ENCODE assay signal across 14 mouse cellular contexts in genomic region chr4:116624831-116625230, GRCm38 (mm10). TPM values are rescaled to one million over a fixed set of nuclear protein-coding genes. Genes with fewer than 3 reads are reported as not detected.
DNase-seq lines count a peak whose midpoint lies in the region; ATAC-seq and TF ChIP-seq lines count a peak whose summit lies in the region.
"Had no signal": no experiment of that assay in that cellular context is flagged by ENCODE, and none has a peak within 500 bp of the region (broad histone marks: within the 10 kb centered on the region; RNA-seq: fewer than 3 reads in every experiment).

No protein-coding gene starts in this region.

- no peak overlapping the region for H3K9ac ChIP-seq in hindbrain, embryonic 15.5 days
- H3K9ac ChIP-seq in hindbrain, postnatal 0 days (replicated peaks; ENCODE audit: low read length), result no peak overlapping the region
- no peak overlapping the region for H3K9ac ChIP-seq in forebrain, embryonic 14.5 days (ENCODE audit: low read length)
- H3K9ac ChIP-seq: intestine, embryonic 15.5 days had no signal

- peak overlapping the region; percentile 88; the same call in 1 of the 2 replicates for H3K4me2 ChIP-seq in hindbrain, embryonic 15.5 days
- H3K4me2 ChIP-seq in hindbrain, postnatal 0 days (ENCODE audit: low read depth, low read length), result no peak overlapping the region
- peak overlapping the region; percentile 53; the same call in 1 of the 2 replicates for H3K4me2 ChIP-seq in forebrain, embryonic 14.5 days (ENCODE audit: low read length)

- H3K27me3 ChIP-seq in hindbrain, embryonic 15.5 days, result no peaks in the 10 kb centered on the region
- no peaks in the 10 kb centered on the region for H3K27me3 ChIP-seq in hindbrain, postnatal 0 days (ENCODE audit: insufficient read depth, low read length)
- no peaks in the 10 kb centered on the region for H3K27me3 ChIP-seq in testis, adult 2 months (ENCODE audit: control insufficient read depth, insufficient read depth, low read length)
- no peaks in the 10 kb centered on the region for H3K27me3 ChIP-seq in forebrain, embryonic 14.5 days (replicated peaks; ENCODE audit: control insufficient read depth, insufficient read depth, low read length)
- H3K27me3 ChIP-seq: intestine, embryonic 15.5 days had no signal

- no peaks in the 10 kb centered on the region for H3K9me3 ChIP-seq in hindbrain, embryonic 15.5 days
- no peaks in the 10 kb centered on the region for H3K9me3 ChIP-seq in hindbrain, postnatal 0 days (ENCODE audit: low read length)
- H3K9me3 ChIP-seq in forebrain, embryonic 14.5 days (replicated peaks; ENCODE audit: control insufficient read depth, low read length), result no peaks in the 10 kb centered on the region
- H3K9me3 ChIP-seq: intestine, embryonic 15.5 days had no signal

- peaks cover 24% of the 10 kb centered on the region for H3K4me1 ChIP-seq in hindbrain, embryonic 15.5 days (replicated peaks)
- H3K4me1 ChIP-seq in hindbrain, postnatal 0 days (ENCODE audit: insufficient read depth, low read length), result 0 out of 2 replicates have a peak, but pooled peaks cover 9% of the 10 kb centered on the region
- H3K4me1 ChIP-seq in testis, adult 2 months (ENCODE audit: control insufficient read depth, insufficient read depth, low read length), result no peaks in the 10 kb centered on the region; the same call in 1 of the 2 replicates
- H3K4me1 ChIP-seq in forebrain, embryonic 14.5 days (ENCODE audit: control insufficient read depth, insufficient read depth, low read length), result peaks cover 10% of the 10 kb centered on the region

- WGBS in hindbrain, embryonic 15.5 days, result 92% methylated on average over 4 of the region's 4 CpGs
- WGBS in hindbrain, postnatal 0 days, result 96% methylated on average over 4 of the region's 4 CpGs
- 89% methylated on average over 4 of the region's 4 CpGs for WGBS in forebrain, embryonic 14.5 days

- H3K4me3 ChIP-seq in hindbrain, embryonic 15.5 days, result no peak overlapping the region
- no peak overlapping the region for H3K4me3 ChIP-seq in hindbrain, postnatal 0 days (ENCODE audit: low read length)
- peak overlapping the region; percentile 9; the same call in 1 of the 2 replicates for H3K4me3 ChIP-seq in testis, adult 2 months (ENCODE audit: control insufficient read depth, low read depth, low read length)
- H3K4me3 ChIP-seq in forebrain, embryonic 14.5 days (ENCODE audit: low read depth, low read length), result no peak overlapping the region
- H3K4me3 ChIP-seq: heart, adult 2 months had no signal

- TF ChIP-seq CTCF in hindbrain, postnatal 0 days (IDR thresholded peaks at IDR 0.05; ENCODE audit: low read depth), result no peak
- no peak for TF ChIP-seq CTCF in testis, adult 2 months (IDR thresholded peaks at IDR 0.05; ENCODE audit: control insufficient read depth, insufficient read depth, insufficient replicate concordance, low read depth, low read length)

- no peak overlapping the region for H3K27ac ChIP-seq in hindbrain, embryonic 15.5 days (replicated peaks)
- no peak overlapping the region for H3K27ac ChIP-seq in hindbrain, postnatal 0 days
- H3K27ac ChIP-seq in testis, adult 2 months (ENCODE audit: control insufficient read depth, insufficient read depth, low read depth, low read length), result no peak overlapping the region
- no peak overlapping the region for H3K27ac ChIP-seq in forebrain, embryonic 14.5 days (ENCODE audit: low read depth, low read length)
- H3K27ac ChIP-seq: heart, adult 2 months; intestine, embryonic 15.5 days; kidney, postnatal 0 days had no signal

- DNase-seq in hindbrain, postnatal 0 days (ENCODE audit: low spot score), result no peak
- no peak for DNase-seq in testis, postnatal 10 days (ENCODE audit: low spot score)
- DNase-seq in forebrain, embryonic 14.5 days (ENCODE audit: low spot score), result no peak
- DNase-seq in kidney, postnatal 25 days, result no peak
- DNase-seq in yolk sac, embryonic 10.5 days (ENCODE audit: low spot score), result no peak
- DNase-seq: adrenal gland, postnatal 36 days; cerebellum, postnatal 10 days; heart, adult 2 months; lung, postnatal 36 days; retina, postnatal 1 day had no signal

- ATAC-seq in hindbrain, embryonic 15.5 days (ENCODE audit: low FRiP score, low read depth), result no peak
- ATAC-seq in hindbrain, postnatal 0 days, result no peak
- ATAC-seq in forebrain, embryonic 14.5 days, result no peak
- ATAC-seq: intestine, embryonic 15.5 days had no signal

- H3K36me3 ChIP-seq in hindbrain, embryonic 15.5 days, result peaks cover 16% of the 10 kb centered on the region
- H3K36me3 ChIP-seq in hindbrain, postnatal 0 days (ENCODE audit: insufficient read depth, low read length), result peaks cover 13% of the 10 kb centered on the region; the same call in 1 of the 2 replicates
- no peaks in the 10 kb centered on the region; the same call in 1 of the 2 replicates for H3K36me3 ChIP-seq in testis, adult 2 months (ENCODE audit: control insufficient read depth, insufficient read depth, low read length)
- peaks cover 30% of the 10 kb centered on the region for H3K36me3 ChIP-seq in forebrain, embryonic 14.5 days (ENCODE audit: control insufficient read depth, insufficient read depth, low read length)

- TF ChIP-seq POLR2A in testis, adult 2 months (IDR thresholded peaks at IDR 0.05; ENCODE audit: control insufficient read depth, low read depth, low read length), result no peak

RNA-seq across cellular contexts. Expression of gene Nasp, which starts 2.9 kb away (rescaled TPM):
- polyA plus RNA-seq in hindbrain, embryonic 15.5 days (2015; fragmentation: Nextera tagmentation; extraction: Ambion mirVana), result 92.9 and 98.3 TPM in 2 replicates
- total RNA-seq in hindbrain, postnatal 0 days (2014; rRNA removed), result 40.5 and 53.2 TPM in 2 replicates
- 73.9 and 78.7 TPM in 2 replicates for polyA plus RNA-seq in hindbrain, postnatal 0 days (2015; fragmentation: Nextera tagmentation; extraction: Ambion mirVana)
- 110 and 149 TPM in 2 replicates for polyA plus RNA-seq in testis, adult 2 months (2012; rRNA removed)
- 125 and 129 TPM in 2 replicates for polyA plus RNA-seq in forebrain, embryonic 14.5 days (2014; fragmentation: Nextera tagmentation; extraction: Ambion mirVana)

RNA-seq across cellular contexts. Expression of gene Akr1a1, which starts 26.6 kb away (rescaled TPM):
- polyA plus RNA-seq in hindbrain, embryonic 15.5 days (2015; fragmentation: Nextera tagmentation; extraction: Ambion mirVana), result 704 and 712 TPM in 2 replicates
- total RNA-seq in hindbrain, postnatal 0 days (2014; rRNA removed), result 523 and 571 TPM in 2 replicates
- polyA plus RNA-seq in hindbrain, postnatal 0 days (2015; fragmentation: Nextera tagmentation; extraction: Ambion mirVana), result 752 and 790 TPM in 2 replicates
- polyA plus RNA-seq in testis, adult 2 months (2012; rRNA removed), result 103 and 109 TPM in 2 replicates
- 910 and 955 TPM in 2 replicates for polyA plus RNA-seq in forebrain, embryonic 14.5 days (2014; fragmentation: Nextera tagmentation; extraction: Ambion mirVana)

RNA-seq across cellular contexts. Expression of gene Ccdc17, which starts 28.4 kb away (rescaled TPM):
- polyA plus RNA-seq in hindbrain, embryonic 15.5 days (2015; fragmentation: Nextera tagmentation; extraction: Ambion mirVana), result 4.4 and 4.8 TPM in 2 replicates
- total RNA-seq in hindbrain, postnatal 0 days (2014; rRNA removed), result 1.1 and 3.7 TPM in 2 replicates
- 4.2 and 5.8 TPM in 2 replicates for polyA plus RNA-seq in hindbrain, postnatal 0 days (2015; fragmentation: Nextera tagmentation; extraction: Ambion mirVana)
- polyA plus RNA-seq in testis, adult 2 months (2012; rRNA removed), result 3.0 and 3.9 TPM in 2 replicates
- 3.1 and 3.8 TPM in 2 replicates for polyA plus RNA-seq in forebrain, embryonic 14.5 days (2014; fragmentation: Nextera tagmentation; extraction: Ambion mirVana)
